19 mouse cellular contexts compared by ENCODE assay signal in the genomic region with DNA sequence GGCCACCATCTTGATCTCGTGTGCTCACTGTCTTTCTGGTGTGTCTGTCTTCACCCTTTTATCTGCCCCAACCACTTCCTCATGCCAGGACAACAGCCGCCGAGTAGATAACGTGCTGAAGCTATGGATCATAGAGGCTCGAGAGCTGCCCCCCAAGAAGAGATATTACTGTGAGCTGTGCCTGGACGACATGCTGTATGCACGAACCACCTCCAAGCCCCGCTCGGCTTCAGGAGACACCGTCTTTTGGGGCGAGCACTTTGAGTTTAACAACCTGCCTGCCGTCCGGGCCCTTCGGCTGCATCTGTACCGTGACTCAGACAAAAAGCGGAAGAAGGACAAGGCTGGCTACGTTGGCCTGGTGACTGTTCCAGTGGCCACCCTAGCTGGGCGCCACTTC. TPM values are rescaled to one million over a fixed set of nuclear protein-coding genes. Genes with fewer than 3 reads are reported as not detected.
DNase-seq lines count a peak whose midpoint lies in the region; ATAC-seq and TF ChIP-seq lines count a peak whose summit lies in the region.
"Had no signal": no experiment of that assay in that cellular context is flagged by ENCODE, and none has a peak within 500 bp of the region (broad histone marks: within the 10 kb centered on the region; RNA-seq: fewer than 3 reads in every experiment).

No protein-coding gene starts in this region.

- ATAC-seq in G1E (ENCODE audit: extremely low read depth, insufficient number of reproducible peaks, low FRiP score, poor library complexity, severe bottlenecking): peak; percentile 66
- ATAC-seq in liver, embryonic 15.5 days (ENCODE audit: insufficient read depth): peak; percentile 84
- ATAC-seq in forebrain, embryonic 13.5 days: no peak
- ATAC-seq: activated CD4-positive, CD25-positive, alpha-beta regulatory T cell, adult 4 months; forebrain, embryonic 14.5 days; intestine, embryonic 15.5 days; lung, postnatal 0 days had no signal

- WGBS in heart, embryonic 10.5 days: 68% methylated on average over 18 of the region's 18 CpGs
- WGBS in embryonic facial prominence, embryonic 10.5 days: 94% methylated on average over 18 of the region's 18 CpGs
- 21% methylated on average over 18 of the region's 18 CpGs for WGBS in liver, embryonic 15.5 days (ENCODE audit: insufficient replicate concordance)
- WGBS in forebrain, embryonic 13.5 days: 91% methylated on average over 18 of the region's 18 CpGs

- peaks cover 70% of the 10 kb centered on the region for H3K36me3 ChIP-seq in heart, embryonic 10.5 days
- H3K36me3 ChIP-seq in G1E (replicated peaks): peaks cover 88% of the 10 kb centered on the region
- peaks cover 84% of the 10 kb centered on the region for H3K36me3 ChIP-seq in embryonic facial prominence, embryonic 10.5 days (replicated peaks)
- H3K36me3 ChIP-seq in liver, embryonic 15.5 days (replicated peaks): no peaks in the 10 kb centered on the region
- peaks cover 83% of the 10 kb centered on the region for H3K36me3 ChIP-seq in forebrain, embryonic 13.5 days (ENCODE audit: poor library complexity, severe bottlenecking)

- H3K4me3 ChIP-seq in heart, embryonic 10.5 days: peak overlapping the region; percentile 6; the same call in 1 of the 2 replicates
- peak overlapping the region; percentile 59; the same call in 1 of the 2 replicates for H3K4me3 ChIP-seq in G1E (ENCODE audit: low read depth, low read length)
- 0 out of 2 replicates have a peak overlapping the region, but pooled peaks have one; percentile 11 for H3K4me3 ChIP-seq in embryonic facial prominence, embryonic 10.5 days
- H3K4me3 ChIP-seq in liver, embryonic 15.5 days (replicated peaks): peak overlapping the region; percentile 43
- no peak overlapping the region for H3K4me3 ChIP-seq in forebrain, embryonic 13.5 days
- H3K4me3 ChIP-seq: embryonic facial prominence, embryonic 12.5 days; heart, embryonic 12.5 days; hindbrain, embryonic 12.5 days; intestine, embryonic 15.5 days; midbrain, embryonic 12.5 days; myocyte had no signal

- no peak for DNase-seq in heart, embryonic 10.5 days (ENCODE audit: low spot score)
- DNase-seq in heart, adult 18-20 months: no peak
- DNase-seq in G1E (ENCODE audit: low spot score): peak; percentile 72
- no peak for DNase-seq in embryonic facial prominence, embryonic 10.5 days (ENCODE audit: low spot score)
- no peak for DNase-seq in kidney, postnatal 25 days
- DNase-seq in gastrocnemius, postnatal 25 days: no peak
- DNase-seq: cerebellum, adult 9-10 months had no signal

- peak overlapping the region; percentile 57; the same call in 1 of the 2 replicates for H3K27ac ChIP-seq in heart, embryonic 10.5 days
- H3K27ac ChIP-seq in embryonic facial prominence, embryonic 10.5 days (replicated peaks): no peak overlapping the region
- peak overlapping the region; percentile 89 for H3K27ac ChIP-seq in liver, embryonic 15.5 days (replicated peaks)
- no peak overlapping the region for H3K27ac ChIP-seq in forebrain, embryonic 13.5 days
- H3K27ac ChIP-seq: embryonic facial prominence, embryonic 12.5 days; intestine, embryonic 15.5 days; kidney, postnatal 0 days; midbrain, embryonic 12.5 days had no signal

- H3K9ac ChIP-seq in liver, embryonic 15.5 days: peak overlapping the region; percentile 53
- no peak overlapping the region for H3K9ac ChIP-seq in forebrain, embryonic 13.5 days
- H3K9ac ChIP-seq: embryonic facial prominence, embryonic 12.5 days; heart, embryonic 12.5 days; hindbrain, embryonic 12.5 days; intestine, embryonic 15.5 days; midbrain, embryonic 12.5 days had no signal

- peak overlapping the region; percentile 74 for H3K4me2 ChIP-seq in liver, embryonic 15.5 days
- H3K4me2 ChIP-seq in forebrain, embryonic 13.5 days: no peak overlapping the region
- H3K4me2 ChIP-seq: embryonic facial prominence, embryonic 12.5 days; heart, embryonic 12.5 days; hindbrain, embryonic 12.5 days; intestine, embryonic 15.5 days; midbrain, embryonic 12.5 days had no signal

- no peak for TF ChIP-seq CTCF in G1E (IDR thresholded peaks at IDR 0.05; ENCODE audit: low read depth, low read length)

- H3K4me1 ChIP-seq in heart, embryonic 10.5 days: peaks cover 59% of the 10 kb centered on the region
- H3K4me1 ChIP-seq in G1E (ENCODE audit: insufficient read depth, low read depth, low read length): peaks cover 82% of the 10 kb centered on the region
- peaks cover 22% of the 10 kb centered on the region for H3K4me1 ChIP-seq in embryonic facial prominence, embryonic 10.5 days
- peaks cover 74% of the 10 kb centered on the region for H3K4me1 ChIP-seq in liver, embryonic 15.5 days (replicated peaks)
- H3K4me1 ChIP-seq in forebrain, embryonic 13.5 days: peaks cover 27% of the 10 kb centered on the region

- no peaks in the 10 kb centered on the region for H3K9me3 ChIP-seq in heart, embryonic 10.5 days
- no peaks in the 10 kb centered on the region for H3K9me3 ChIP-seq in G1E (replicated peaks)
- H3K9me3 ChIP-seq in embryonic facial prominence, embryonic 10.5 days: no peaks in the 10 kb centered on the region
- no peaks in the 10 kb centered on the region for H3K9me3 ChIP-seq in liver, embryonic 15.5 days (replicated peaks)
- no peaks in the 10 kb centered on the region for H3K9me3 ChIP-seq in forebrain, embryonic 13.5 days (replicated peaks)
- H3K9me3 ChIP-seq: embryonic facial prominence, embryonic 12.5 days; heart, embryonic 12.5 days; hindbrain, embryonic 12.5 days; intestine, embryonic 15.5 days; midbrain, embryonic 12.5 days had no signal

- H3K27me3 ChIP-seq in heart, embryonic 10.5 days (ENCODE audit: insufficient read depth, poor library complexity, severe bottlenecking): no peaks in the 10 kb centered on the region
- H3K27me3 ChIP-seq in G1E (ENCODE audit: insufficient read depth, low read length): no peaks in the 10 kb centered on the region; the same call in 1 of the 2 replicates
- H3K27me3 ChIP-seq in embryonic facial prominence, embryonic 10.5 days (replicated peaks; ENCODE audit: low read depth, poor library complexity, severe bottlenecking): peaks cover 18% of the 10 kb centered on the region
- peaks cover 19% of the 10 kb centered on the region for H3K27me3 ChIP-seq in liver, embryonic 15.5 days
- no peaks in the 10 kb centered on the region for H3K27me3 ChIP-seq in forebrain, embryonic 13.5 days
- H3K27me3 ChIP-seq: embryonic facial prominence, embryonic 12.5 days; heart, embryonic 12.5 days; hindbrain, embryonic 12.5 days; intestine, embryonic 15.5 days; midbrain, embryonic 12.5 days had no signal

RNA-seq across cellular contexts. Expression of gene Syngap1, which starts 15.8 kb away (rescaled TPM):
- 0.86 and 1.6 TPM in 2 replicates for polyA plus RNA-seq in heart, embryonic 10.5 days (2016; fragmentation: Nextera tagmentation; extraction: Ambion mirVana)
- 1 to 10 TPM; 3.6 to 5.5 TPM for total RNA-seq in heart, adult 18-20 months (2021)
- total RNA-seq in G1E (2014; fragmentation: Nextera tagmentation) (88.0 and 117 TPM in 2 replicates), G1E (2017) (7.3 and 10.2 TPM in 2 replicates)
- polyA plus RNA-seq in G1E (2012): 22.3 and 24.1 TPM in 2 replicates
- polyA plus RNA-seq in embryonic facial prominence, embryonic 10.5 days (2016; fragmentation: Nextera tagmentation; extraction: Ambion mirVana): 1.4 and 1.6 TPM in 2 replicates
- polyA plus RNA-seq in liver, embryonic 15.5 days (2015; fragmentation: Nextera tagmentation; extraction: Ambion mirVana): 0.21 and 0.28 TPM in 2 replicates
- 5.9 TPM in 2 replicates for polyA plus RNA-seq in forebrain, embryonic 13.5 days (2015; fragmentation: Nextera tagmentation; extraction: Ambion mirVana)
- 1 to 10 TPM; 2.7 to 4.7 TPM for total RNA-seq in gastrocnemius, postnatal 25 days (2021)
- polyA plus RNA-seq: activated CD4-positive, CD25-positive, alpha-beta regulatory T cell, adult 4 months had no signal

RNA-seq across cellular contexts. Expression of gene Zbtb9, which starts 16.1 kb away (rescaled TPM):
- polyA plus RNA-seq in heart, embryonic 10.5 days (2016; fragmentation: Nextera tagmentation; extraction: Ambion mirVana): 12.5 and 14.6 TPM in 2 replicates
- total RNA-seq in heart, adult 18-20 months (2021): 1 to 10 TPM; 2.6 to 3.7 TPM
- 3.6 and 4.4 TPM in 2 replicates for total RNA-seq in G1E (2014; fragmentation: Nextera tagmentation)
- 25.6 and 27.5 TPM in 2 replicates for total RNA-seq in G1E (2017)
- polyA plus RNA-seq in G1E (2012): 10.9 and 11.1 TPM in 2 replicates
- polyA plus RNA-seq in embryonic facial prominence, embryonic 10.5 days (2016; fragmentation: Nextera tagmentation; extraction: Ambion mirVana): 20.1 and 20.6 TPM in 2 replicates
- 5.0 and 5.8 TPM in 2 replicates for polyA plus RNA-seq in liver, embryonic 15.5 days (2015; fragmentation: Nextera tagmentation; extraction: Ambion mirVana)
- polyA plus RNA-seq in forebrain, embryonic 13.5 days (2015; fragmentation: Nextera tagmentation; extraction: Ambion mirVana): 17.4 and 17.7 TPM in 2 replicates
- total RNA-seq in gastrocnemius, postnatal 25 days (2021): under 1 TPM; 0.43 to 0.92 TPM

RNA-seq across cellular contexts. Expression of gene Cuta, which starts 17.5 kb away (rescaled TPM):
- polyA plus RNA-seq in heart, embryonic 10.5 days (2016; fragmentation: Nextera tagmentation; extraction: Ambion mirVana): 155 and 167 TPM in 2 replicates
- 100 to 1,000 TPM in 1 of 2 experiments, 10 to 100 TPM in 1; 93.2 to 100 TPM for total RNA-seq in heart, adult 18-20 months (2021)
- total RNA-seq in G1E (2014; fragmentation: Nextera tagmentation) (319 and 371 TPM in 2 replicates), G1E (2017) (182 and 190 TPM in 2 replicates)
- polyA plus RNA-seq in G1E (2012): 526 and 563 TPM in 2 replicates
- 176 and 182 TPM in 2 replicates for polyA plus RNA-seq in embryonic facial prominence, embryonic 10.5 days (2016; fragmentation: Nextera tagmentation; extraction: Ambion mirVana)
- 85.9 and 86.7 TPM in 2 replicates for polyA plus RNA-seq in liver, embryonic 15.5 days (2015; fragmentation: Nextera tagmentation; extraction: Ambion mirVana)
- 171 and 172 TPM in 2 replicates for polyA plus RNA-seq in forebrain, embryonic 13.5 days (2015; fragmentation: Nextera tagmentation; extraction: Ambion mirVana)
- 10 to 100 TPM; 83.7 to 87.0 TPM for total RNA-seq in gastrocnemius, postnatal 25 days (2021)

RNA-seq across cellular contexts. Expression of gene Phf1, which starts 24.0 kb away (rescaled TPM):
- polyA plus RNA-seq in heart, embryonic 10.5 days (2016; fragmentation: Nextera tagmentation; extraction: Ambion mirVana): 6.0 and 7.3 TPM in 2 replicates
- total RNA-seq in heart, adult 18-20 months (2021): 10 to 100 TPM; 15.3 to 16.5 TPM
- total RNA-seq in G1E (2014; fragmentation: Nextera tagmentation): 6.5 and 8.4 TPM in 2 replicates
- 7.3 and 7.4 TPM in 2 replicates for total RNA-seq in G1E (2017)
- polyA plus RNA-seq in G1E (2012): 21.6 and 21.7 TPM in 2 replicates
- 3.8 and 4.7 TPM in 2 replicates for polyA plus RNA-seq in embryonic facial prominence, embryonic 10.5 days (2016; fragmentation: Nextera tagmentation; extraction: Ambion mirVana)
- polyA plus RNA-seq in liver, embryonic 15.5 days (2015; fragmentation: Nextera tagmentation; extraction: Ambion mirVana): 1.8 and 2.6 TPM in 2 replicates
- polyA plus RNA-seq in forebrain, embryonic 13.5 days (2015; fragmentation: Nextera tagmentation; extraction: Ambion mirVana): 8.8 and 9.5 TPM in 2 replicates
- total RNA-seq in gastrocnemius, postnatal 25 days (2021): 1 to 10 TPM; 5.1 to 5.9 TPM

RNA-seq across cellular contexts. Expression of gene Kifc5b, which starts 40.0 kb away (rescaled TPM):
- polyA plus RNA-seq in heart, embryonic 10.5 days (2016; fragmentation: Nextera tagmentation; extraction: Ambion mirVana): 6.7 and 8.3 TPM in 2 replicates
- total RNA-seq in heart, adult 18-20 months (2021): 1 to 10 TPM in 1 of 2 experiments, under 1 TPM in 1; 0.37 to 1.1 TPM
- 17.1 and 23.0 TPM in 2 replicates for total RNA-seq in G1E (2014; fragmentation: Nextera tagmentation)
- total RNA-seq in G1E (2017): 15.0 and 15.7 TPM in 2 replicates
- polyA plus RNA-seq in G1E (2012): 30.1 and 36.1 TPM in 2 replicates
- 11.6 and 12.1 TPM in 2 replicates for polyA plus RNA-seq in embryonic facial prominence, embryonic 10.5 days (2016; fragmentation: Nextera tagmentation; extraction: Ambion mirVana)
- 5.2 and 5.9 TPM in 2 replicates for polyA plus RNA-seq in liver, embryonic 15.5 days (2015; fragmentation: Nextera tagmentation; extraction: Ambion mirVana)
- polyA plus RNA-seq in forebrain, embryonic 13.5 days (2015; fragmentation: Nextera tagmentation; extraction: Ambion mirVana): 8.9 and 9.2 TPM in 2 replicates
- under 1 TPM; 0.31 to 0.56 TPM for total RNA-seq in gastrocnemius, postnatal 25 days (2021)

Comparison
In these comparisons a context has a peak if more than half of its experiments do, and no peak if none do; other contexts are left out.
1. H3K27ac ChIP-seq: peak in heart, embryonic 10.5 days (single experiment) and liver, embryonic 15.5 days (single experiment); none in embryonic facial prominence, embryonic 10.5 days (single experiment) and forebrain, embryonic 13.5 days (single experiment).